Mouse (Mus musculus) forebrain, embryonic 11.5 days (tissue): ENCODE results near the gene Gstk1. TPM values are rescaled to one million over a fixed set of nuclear protein-coding genes. Genes with fewer than 3 reads are reported as not detected.

ENCODE experiments used
- ATAC-seq: fragments of 200-750 bp; cut with Nextera tagmentation; replicated peaks from 2 replicates; pipeline ENCODE4 v1.8.0; 2017; ENCODE audit warnings: moderate TSS enrichment; ENCODE audit not compliant: low FRiP score
- DNase-seq: peaks from one replicate; pipeline ENCODE4 v3.0.0-alpha.2; 2017; ENCODE audit warnings: low spot score
- H3K27ac ChIP-seq: fragments of 300-500 bp; sonication (generic); 2 replicates; pipeline ENCODE4 v1.5.1; 2014; ENCODE audit warnings: low read depth, low read length
- H3K27me3 ChIP-seq: fragments of 300-500 bp; sonication (generic); 2 replicates; pipeline ENCODE4 v1.6.1; 2014; ENCODE audit warnings: mild to moderate bottlenecking, low read length, mixed read lengths; ENCODE audit not compliant: control insufficient read depth, insufficient read depth
- H3K36me3 ChIP-seq: fragments of 300-500 bp; sonication (generic); 2 replicates; pipeline ENCODE4 v1.6.1; 2014; ENCODE audit warnings: mild to moderate bottlenecking, low read length, moderate library complexity, mixed read lengths; ENCODE audit not compliant: control insufficient read depth, insufficient read depth
- H3K4me1 ChIP-seq: fragments of 300-500 bp; sonication (generic); replicated peaks from 2 replicates; pipeline ENCODE4 v1.6.1; 2014; ENCODE audit warnings: low read length, mixed read lengths; ENCODE audit not compliant: control insufficient read depth, insufficient read depth
- H3K4me2 ChIP-seq: fragments of 300-500 bp; sonication (generic); 2 replicates; pipeline ENCODE4 v1.6.1; 2014; ENCODE audit warnings: low read depth, mild to moderate bottlenecking, low read length, moderate library complexity, mixed read lengths; ENCODE audit not compliant: severe bottlenecking
- H3K4me3 ChIP-seq: fragments of 300-500 bp; sonication (generic); 2 replicates; pipeline ENCODE4 v1.5.1; 2014; ENCODE audit warnings: low read depth, low read length
- H3K9ac ChIP-seq: fragments of 300-500 bp; sonication (generic); 2 replicates; pipeline ENCODE4 v1.6.1; 2014; ENCODE audit warnings: low read length
- H3K9me3 ChIP-seq: fragments of 300-500 bp; sonication (generic); 2 replicates; pipeline ENCODE4 v1.6.1; 2016; ENCODE audit warnings: low read length, mixed read lengths; ENCODE audit not compliant: control insufficient read depth
- WGBS: fragments of 180-500 bp; shearing (Covaris S2); extraction: QIAGEN DNeasy Blood & Tissue Kit; methylation state at CpG from one replicate; pipeline ENCODE4 v1.1.7; 2014; 5-methylcytosine and 5-hydroxymethylcytosine counted together
- polyA plus RNA-seq: library from polyadenylated mRNA; unstranded; fragments of >200 nt; fragmentation: Nextera tagmentation; extraction: Ambion mirVana; gene quantifications from 2 replicates; pipeline ENCODE4 v1.2.1, GENCODE M21; 2014

Gene Gstk1
- polyA plus RNA-seq, 1 experiment from 2014 or later = 15.2 TPM

GRCm38 (mm10) chr6:42231191-42231590, 14.5 kb upstream of the Gstk1 start:
- Histone ChIP-seq H3K36me3 (no peaks in the 10 kb centered on the region), H3K9me3 (no peaks in the 10 kb centered on the region), H3K4me3 (no peak overlapping the region), H3K27ac (no peak overlapping the region), H3K27me3 (no peaks in the 10 kb centered on the region), H3K4me2 (no peak overlapping the region), H3K4me1 (no peaks in the 10 kb centered on the region), H3K9ac (no peak overlapping the region)
- DNase-seq (no peak), ATAC-seq (no peak)
- 90% methylated on average over 3 of the region's 3 CpGs for WGBS

GRCm38 (mm10) chr6:42237276-42237805, 8.4 kb upstream of the Gstk1 start:
- DNase-seq (no peak), ATAC-seq (no peak)
- no peak overlapping the region for H3K4me2 ChIP-seq
- H3K9me3 ChIP-seq = no peaks in the 10 kb centered on the region
- no peak overlapping the region for H3K27ac ChIP-seq
- WGBS = 80% methylated on average over 6 of the region's 6 CpGs
- H3K9ac ChIP-seq = no peak overlapping the region
- no peaks in the 10 kb centered on the region for H3K27me3 ChIP-seq
- H3K4me3 ChIP-seq = no peak overlapping the region
- no peaks in the 10 kb centered on the region for H3K4me1 ChIP-seq
- H3K36me3 ChIP-seq = no peaks in the 10 kb centered on the region

- Histone ChIP-seq H3K4me3 (no peak overlapping the region), H3K27ac (no peak overlapping the region), H3K9me3 (no peaks in the 10 kb centered on the region), H3K27me3 (peaks cover 2% of the 10 kb centered on the region; the same call in 1 of the 2 replicates), H3K4me1 (no peaks in the 10 kb centered on the region; the same call in 1 of the 2 replicates), H3K36me3 (no peaks in the 10 kb centered on the region), H3K9ac (no peak overlapping the region), H3K4me2 (no peak overlapping the region)
- ATAC-seq = no peak
- no peak for DNase-seq
- 80% methylated on average over 6 of the region's 6 CpGs for WGBS
These were observed 4.3 kb upstream of the Gstk1 start for GRCm38 (mm10) chr6:42241311-42242045.

- Histone ChIP-seq H3K27ac (no peak overlapping the region), H3K4me2 (no peak overlapping the region), H3K4me1 (no peaks in the 10 kb centered on the region; the same call in 1 of the 2 replicates), H3K27me3 (peaks cover 7% of the 10 kb centered on the region), H3K9me3 (no peaks in the 10 kb centered on the region), H3K9ac (no peak overlapping the region), H3K4me3 (no peak overlapping the region), H3K36me3 (no peaks in the 10 kb centered on the region)
- 5% methylated on average over 8 of the region's 8 CpGs for WGBS
- no peak for ATAC-seq
- no peak for DNase-seq
These were observed 1.4 kb downstream of the Gstk1 start for GRCm38 (mm10) chr6:42247173-42247572.

GRCm38 (mm10) chr6:42247981-42248380, 2.2 kb downstream of the Gstk1 start:
- WGBS = 100% methylated on average over 1 of the region's 1 CpGs
- H3K4me2 ChIP-seq = no peak overlapping the region
- H3K27ac ChIP-seq = no peak overlapping the region
- ATAC-seq = no peak
- no peaks in the 10 kb centered on the region for H3K36me3 ChIP-seq
- H3K9ac ChIP-seq = no peak overlapping the region
- peaks cover 7% of the 10 kb centered on the region for H3K27me3 ChIP-seq
- no peak overlapping the region for H3K4me3 ChIP-seq
- DNase-seq = no peak
- H3K4me1 ChIP-seq = no peaks in the 10 kb centered on the region; the same call in 1 of the 2 replicates
- H3K9me3 ChIP-seq = no peaks in the 10 kb centered on the region

GRCm38 (mm10) chr6:42251791-42252190, 6.1 kb downstream of the Gstk1 start:
- DNase-seq (no peak), ATAC-seq (no peak)
- Histone ChIP-seq H3K36me3 (no peaks in the 10 kb centered on the region), H3K27me3 (peaks cover 3% of the 10 kb centered on the region), H3K27ac (no peak overlapping the region), H3K4me1 (no peaks in the 10 kb centered on the region), H3K9ac (no peak overlapping the region), H3K4me2 (no peak overlapping the region), H3K9me3 (no peaks in the 10 kb centered on the region), H3K4me3 (no peak overlapping the region)
- WGBS = 88% methylated on average over 4 of the region's 4 CpGs

- 92% methylated on average over 2 of the region's 2 CpGs for WGBS
- H3K4me2 ChIP-seq = no peak overlapping the region
- no peaks in the 10 kb centered on the region for H3K27me3 ChIP-seq
- H3K4me1 ChIP-seq = no peaks in the 10 kb centered on the region
- H3K9me3 ChIP-seq = no peaks in the 10 kb centered on the region
- H3K27ac ChIP-seq = no peak overlapping the region
- H3K36me3 ChIP-seq = no peaks in the 10 kb centered on the region
- H3K9ac ChIP-seq = no peak overlapping the region
- DNase-seq (no peak), ATAC-seq (no peak)
- H3K4me3 ChIP-seq = no peak overlapping the region
These were observed 7.4 kb downstream of the Gstk1 start for GRCm38 (mm10) chr6:42253103-42253502.

- Histone ChIP-seq H3K36me3 (no peaks in the 10 kb centered on the region), H3K9me3 (no peaks in the 10 kb centered on the region), H3K4me3 (no peak overlapping the region), H3K4me1 (no peaks in the 10 kb centered on the region), H3K4me2 (no peak overlapping the region), H3K9ac (no peak overlapping the region), H3K27ac (no peak overlapping the region), H3K27me3 (no peaks in the 10 kb centered on the region)
- WGBS = 21% methylated on average over 11 of the region's 11 CpGs
- DNase-seq (peak; percentile 69), ATAC-seq (peak; percentile 77)
These were observed 11.6 kb downstream of the Gstk1 start for GRCm38 (mm10) chr6:42257303-42257863.
